Mouse (Mus musculus) retina, postnatal 1 day (tissue): ENCODE data around the gene Cd34.

Source experiments
- DNase-seq: peaks from one replicate; pipeline ENCODE4 v3.0.0-alpha.2; 2012

The Cd34 gene

DNA sequence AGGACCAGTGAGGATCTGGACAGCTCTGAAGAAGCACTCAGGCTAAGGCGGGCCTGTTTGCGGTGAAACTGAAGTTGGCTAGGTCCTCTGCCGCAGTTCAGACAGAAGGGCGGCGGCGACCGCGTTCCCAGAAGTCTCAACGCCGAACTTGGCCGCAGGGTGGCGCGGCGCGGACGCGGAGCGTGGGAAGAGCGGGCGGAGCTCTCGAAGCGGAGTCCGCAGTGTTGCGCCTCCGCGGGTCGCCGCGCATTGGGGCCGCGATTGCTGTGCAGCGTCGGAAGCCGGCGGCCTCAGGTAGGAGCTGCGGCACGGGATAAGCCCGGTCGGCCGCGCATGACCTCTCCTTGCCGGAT, 37.5 kb downstream of the Cd34 start:
- peak; percentile 91 for DNase-seq

DNA sequence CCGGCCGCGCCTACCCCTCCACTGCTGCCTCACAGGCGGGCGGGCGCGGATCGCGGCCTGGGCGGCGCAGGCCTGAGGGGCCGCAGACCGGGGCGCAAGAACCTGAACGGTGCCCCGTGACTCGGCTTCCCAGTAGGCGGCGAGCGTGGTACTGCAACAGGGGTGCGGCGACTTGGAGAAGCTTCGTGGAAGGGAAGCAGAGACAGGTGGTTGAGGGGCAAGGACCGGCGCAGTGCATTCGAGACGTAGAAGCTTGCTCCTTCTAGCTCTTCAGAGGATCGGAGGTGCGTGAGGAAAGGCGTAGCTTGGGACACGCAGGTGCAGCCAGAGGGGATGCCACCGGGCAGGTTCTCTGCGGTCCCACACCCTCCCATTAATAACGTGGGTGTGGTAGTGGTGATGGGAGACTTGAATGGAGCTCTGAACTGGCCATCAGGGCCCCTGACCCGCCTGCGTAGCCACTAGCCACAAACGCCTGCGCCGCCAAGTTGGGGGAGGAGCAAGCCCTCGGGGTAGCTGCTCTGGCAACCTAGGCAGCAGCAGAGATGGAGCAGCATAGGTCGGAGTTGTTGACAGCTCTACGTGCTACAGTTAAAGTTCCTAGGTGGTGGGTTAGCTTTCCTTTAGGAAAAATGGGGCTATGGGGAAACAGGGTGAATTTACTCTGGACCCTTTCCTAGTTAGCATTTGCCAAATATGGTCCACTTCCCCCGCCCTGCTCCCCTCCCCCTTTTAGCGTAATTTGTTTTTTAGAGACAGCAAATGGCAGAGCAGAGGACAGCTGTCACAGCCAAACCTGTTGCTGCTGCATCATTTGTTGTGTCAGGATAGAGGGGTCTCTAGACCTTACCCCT, 38.1 kb downstream of the Cd34 start:
- DNase-seq = peak; percentile 65

DNA sequence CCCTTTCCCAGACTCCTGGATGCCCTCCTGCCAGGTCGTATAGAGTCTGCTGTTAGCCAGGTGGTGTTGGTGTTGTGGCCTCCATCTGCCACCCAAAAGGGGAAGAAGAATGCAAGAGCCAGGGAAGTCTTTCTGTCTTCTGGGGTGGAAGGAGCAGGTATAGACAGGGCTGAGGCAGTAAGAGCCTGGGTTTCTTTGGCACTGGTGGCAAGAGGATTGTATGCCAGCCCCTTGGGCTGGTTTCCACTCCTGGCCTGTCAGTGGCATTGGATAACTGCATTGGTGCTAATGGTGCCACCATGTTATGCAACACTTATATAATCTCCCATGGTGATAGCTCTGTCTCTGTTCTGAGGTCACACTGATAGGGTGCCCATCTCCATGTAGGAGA, 38.7 kb downstream of the Cd34 start:
- DNase-seq = no peak

DNA sequence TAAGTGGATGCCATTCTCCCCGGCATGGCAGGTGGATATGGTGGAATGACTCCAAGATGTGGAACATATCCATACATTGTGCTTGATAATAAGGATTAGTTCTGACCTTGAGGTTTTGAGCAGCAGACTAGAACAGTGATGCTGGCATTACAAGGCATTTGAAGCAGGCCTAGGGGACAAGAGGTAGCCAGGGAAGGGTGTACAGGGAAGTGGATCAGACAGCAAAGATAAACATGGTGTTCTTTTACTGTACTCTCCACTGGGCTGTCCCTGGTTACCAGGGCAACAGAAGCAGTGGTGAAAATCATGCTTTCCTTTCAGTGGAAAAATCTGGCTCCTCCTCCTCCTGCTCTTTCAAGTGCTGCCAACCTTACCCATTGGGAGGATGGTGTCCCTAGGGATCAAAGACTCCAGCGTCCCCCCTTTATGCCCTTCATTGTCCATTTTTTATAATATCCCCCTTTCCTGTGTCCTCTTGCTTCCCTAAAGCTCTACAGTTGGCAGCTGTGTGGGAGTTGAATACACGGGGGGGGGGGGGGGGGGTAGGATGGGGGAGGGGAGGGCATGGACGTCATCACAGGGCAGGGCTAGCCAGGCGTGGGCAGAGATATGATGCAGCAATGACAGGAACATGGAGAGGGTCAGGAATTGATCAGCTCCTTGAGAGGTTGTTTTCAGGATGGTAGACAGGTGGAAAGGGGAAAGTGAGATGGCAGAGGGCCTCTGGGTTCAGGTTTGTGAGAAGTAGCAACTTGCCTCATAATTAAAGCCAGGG, 39.5 kb downstream of the Cd34 start:
- DNase-seq = peak; percentile 42

DNA sequence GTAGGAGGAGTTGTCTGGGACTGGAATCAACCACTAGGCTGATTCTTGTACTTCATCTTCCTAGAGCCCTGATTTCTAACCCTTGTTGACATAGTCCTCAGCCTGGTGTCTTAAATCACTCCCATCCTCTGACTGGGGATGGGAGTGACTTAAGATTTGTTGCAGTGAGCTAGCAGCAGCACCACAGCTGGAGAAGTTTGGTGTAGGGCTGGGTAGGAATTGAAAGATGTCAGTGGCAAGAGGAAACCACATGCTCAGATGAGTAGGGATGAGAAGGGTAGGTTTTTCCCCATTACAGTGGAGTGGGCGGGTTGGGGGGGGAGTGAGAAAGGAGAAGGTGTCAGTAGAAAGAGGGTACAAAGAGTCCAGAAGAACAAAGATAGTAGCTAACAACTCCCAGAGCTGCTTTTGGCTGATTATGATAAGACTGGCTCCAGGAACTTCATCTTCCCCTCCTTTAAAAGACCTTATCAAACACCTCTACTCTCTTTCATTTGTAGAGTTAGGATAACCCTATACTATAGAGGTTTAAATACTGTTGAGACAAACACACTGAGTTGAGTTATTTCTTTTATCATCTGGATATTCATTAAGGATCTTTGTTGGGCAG, 42.3 kb downstream of the Cd34 start:
- no peak for DNase-seq

DNA sequence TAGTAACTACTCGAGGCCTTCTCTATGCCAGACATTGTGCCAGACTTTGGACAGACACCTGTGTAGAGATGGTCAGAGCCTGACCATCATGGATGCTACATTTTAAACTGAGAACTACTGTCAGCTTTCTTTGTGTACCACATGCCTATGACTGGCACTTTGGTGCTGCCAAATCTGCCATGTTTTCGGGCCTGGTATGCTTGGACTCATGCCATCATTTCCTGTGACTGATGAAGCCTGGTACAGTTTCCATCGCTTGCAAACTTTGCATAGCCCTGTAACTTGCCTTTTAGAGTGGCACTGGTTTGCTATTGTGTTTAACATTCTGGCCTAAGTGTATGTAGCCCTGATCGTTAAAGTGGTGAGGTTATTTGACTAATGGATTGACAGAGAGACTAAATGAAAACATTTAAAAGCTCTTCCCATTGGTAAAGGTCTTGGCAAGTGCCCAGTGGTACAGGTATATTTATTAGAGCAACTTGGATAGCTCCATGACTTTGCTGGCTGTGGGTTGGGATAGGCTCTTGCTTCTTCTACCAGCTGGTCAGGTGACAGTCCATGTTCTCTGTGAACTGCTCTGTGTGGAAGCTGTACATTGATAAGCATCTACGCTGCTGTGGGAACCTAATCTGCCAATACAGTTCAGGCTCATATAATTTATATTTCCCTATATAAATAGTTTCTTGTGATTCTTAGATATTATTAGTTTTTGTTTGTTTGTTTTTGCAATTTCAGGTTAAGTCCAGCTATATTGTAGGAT, 44.5 kb downstream of the Cd34 start:
- no peak for DNase-seq

DNA sequence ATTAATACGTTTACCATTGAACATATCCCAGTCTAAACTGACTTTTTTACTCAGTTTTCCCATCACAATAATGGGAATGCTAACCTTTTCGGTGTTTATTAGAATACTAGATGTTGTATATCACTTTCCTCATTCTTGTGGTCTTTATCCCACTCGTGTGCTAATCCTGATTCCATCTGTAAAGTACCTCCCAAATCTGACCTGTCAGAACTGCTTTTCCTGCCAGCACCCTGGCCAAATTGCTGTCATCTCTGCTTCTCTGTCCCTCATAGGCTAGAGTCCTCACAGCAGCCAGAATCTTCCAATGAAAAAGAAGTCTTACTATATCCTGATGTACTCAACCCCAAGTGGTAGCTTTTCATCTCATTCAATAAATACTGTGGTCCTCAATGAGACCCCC, 46.3 kb downstream of the Cd34 start:
- no peak for DNase-seq

DNA sequence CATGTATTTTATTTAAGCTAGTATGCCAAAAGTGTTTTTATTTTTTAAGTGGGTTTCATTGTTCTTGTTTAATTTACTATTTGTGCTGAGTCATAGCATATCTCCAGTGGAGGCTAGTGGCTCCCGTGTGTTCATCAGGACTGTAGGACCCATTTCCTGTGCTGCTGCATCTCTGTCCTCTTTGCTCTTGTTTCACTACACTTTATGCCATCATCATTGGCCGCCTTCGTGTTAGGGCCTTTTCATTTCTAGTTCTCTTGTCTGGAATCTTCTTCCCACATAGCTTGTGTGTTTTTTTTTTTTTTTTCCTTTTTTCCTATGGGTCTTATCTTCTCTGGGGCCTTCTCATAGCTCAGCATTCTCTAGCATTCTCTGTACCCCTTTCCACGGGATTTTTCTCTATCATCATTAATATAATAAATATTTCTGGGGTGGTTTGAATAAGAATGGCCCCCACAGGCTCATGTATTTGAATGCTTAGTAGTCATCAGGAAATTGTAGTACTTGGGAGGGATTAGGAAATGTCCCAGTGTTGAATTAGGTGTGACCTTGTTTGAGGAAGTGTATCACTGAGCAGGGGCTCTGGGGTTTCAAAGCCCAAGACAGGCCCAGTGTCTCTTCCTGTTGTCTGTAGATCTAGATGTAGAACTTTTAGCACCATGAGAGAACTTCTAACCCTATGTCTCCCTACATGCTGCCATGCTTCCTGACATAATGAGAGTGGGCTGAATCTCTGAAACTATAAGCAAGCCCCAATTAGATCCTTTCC, 47.0 kb downstream of the Cd34 start:
- no peak for DNase-seq

DNA sequence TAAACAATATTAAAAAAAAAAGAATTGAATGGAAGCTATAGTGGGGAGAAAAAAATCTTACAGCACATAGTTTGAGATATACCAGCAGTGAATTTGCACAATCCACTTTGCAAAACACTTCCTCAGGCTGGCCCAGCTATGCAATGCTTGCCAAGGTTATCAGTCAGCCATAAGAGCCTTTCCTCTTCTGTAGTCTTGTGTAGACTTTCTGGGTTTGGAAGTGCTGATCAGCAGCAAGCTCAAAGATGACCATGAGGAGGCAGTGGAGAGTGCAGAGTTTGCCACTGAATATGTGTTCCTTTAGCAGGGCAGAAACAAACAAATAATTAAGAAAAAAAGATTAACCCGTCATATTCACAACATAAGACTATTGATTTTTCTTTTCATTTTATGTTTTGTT, 50.4 kb downstream of the Cd34 start:
- no peak for DNase-seq

DNA sequence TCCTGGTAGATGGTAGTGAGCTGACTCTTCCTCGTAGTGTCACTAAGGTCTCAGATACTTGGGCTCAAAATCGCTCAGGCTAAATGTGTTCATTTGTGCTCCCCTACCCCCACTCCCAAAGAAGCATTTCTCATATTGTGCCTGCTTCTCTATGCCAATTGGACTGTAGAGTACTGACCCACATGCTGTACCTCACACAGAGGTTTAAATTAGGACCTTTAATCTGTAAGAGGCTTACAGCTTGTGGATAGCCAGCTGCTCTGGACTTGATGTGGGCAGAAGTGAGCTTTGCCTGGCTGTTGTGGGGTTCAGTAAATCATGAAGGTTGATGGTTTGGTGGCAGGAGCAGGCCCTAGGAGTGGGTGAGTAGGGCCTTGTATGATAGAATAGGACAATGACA, 52.4 kb downstream of the Cd34 start:
- peak; percentile 40 for DNase-seq

DNA sequence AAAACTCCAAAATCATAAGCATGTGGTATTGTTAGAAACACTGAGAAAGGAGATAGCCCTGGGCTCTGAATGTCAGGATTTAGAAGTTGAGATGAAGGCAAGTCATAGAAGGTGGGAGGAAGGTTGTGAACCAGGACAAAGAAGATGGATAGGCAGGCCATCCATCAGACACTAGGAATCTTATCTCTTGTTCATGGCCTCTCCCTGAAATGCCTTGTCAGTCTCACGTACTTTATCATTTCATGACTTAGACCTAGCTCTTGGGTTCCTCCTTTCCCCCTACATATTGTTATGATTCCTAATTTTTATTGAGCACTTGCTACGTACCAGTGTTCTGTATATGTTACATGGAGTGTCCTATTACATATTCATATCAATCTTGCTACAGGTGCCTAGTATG, 53.0 kb downstream of the Cd34 start:
- DNase-seq = no peak

DNA sequence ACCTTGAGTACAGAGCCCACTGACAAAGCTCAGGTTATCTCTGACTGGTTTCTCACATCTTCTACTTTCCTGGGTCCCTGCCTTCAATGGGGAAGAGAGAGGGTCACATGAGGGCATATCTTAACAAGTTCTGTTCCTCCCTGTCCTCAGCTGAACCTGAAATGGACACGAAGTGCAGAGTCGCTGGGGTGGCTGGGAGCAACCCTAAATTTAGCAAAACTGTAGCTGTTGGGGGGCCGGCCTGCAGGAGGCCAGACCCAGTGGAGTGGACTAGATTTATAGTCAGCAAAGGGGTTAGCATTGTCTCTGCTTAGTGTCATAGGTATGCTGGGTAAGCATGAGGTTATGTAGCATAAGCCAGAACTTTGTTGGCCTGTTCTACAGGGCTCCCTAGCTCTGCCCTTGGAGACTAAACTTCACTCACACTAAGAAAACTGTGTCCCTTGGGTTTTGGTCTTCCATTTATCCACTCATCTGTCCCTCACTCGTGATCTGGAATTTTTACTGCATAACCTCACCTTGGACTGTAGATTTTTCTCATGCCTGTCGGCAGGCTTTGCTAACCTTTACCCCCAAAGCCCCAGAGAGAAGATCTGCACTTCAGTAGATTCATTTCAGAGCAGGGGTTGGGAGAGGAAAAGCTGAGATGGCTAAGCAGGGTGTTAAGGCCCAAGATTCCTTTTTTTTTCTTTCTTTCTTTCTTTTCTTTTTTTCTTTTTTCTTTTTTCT, 54.1 kb downstream of the Cd34 start:
- DNase-seq = no peak

DNA sequence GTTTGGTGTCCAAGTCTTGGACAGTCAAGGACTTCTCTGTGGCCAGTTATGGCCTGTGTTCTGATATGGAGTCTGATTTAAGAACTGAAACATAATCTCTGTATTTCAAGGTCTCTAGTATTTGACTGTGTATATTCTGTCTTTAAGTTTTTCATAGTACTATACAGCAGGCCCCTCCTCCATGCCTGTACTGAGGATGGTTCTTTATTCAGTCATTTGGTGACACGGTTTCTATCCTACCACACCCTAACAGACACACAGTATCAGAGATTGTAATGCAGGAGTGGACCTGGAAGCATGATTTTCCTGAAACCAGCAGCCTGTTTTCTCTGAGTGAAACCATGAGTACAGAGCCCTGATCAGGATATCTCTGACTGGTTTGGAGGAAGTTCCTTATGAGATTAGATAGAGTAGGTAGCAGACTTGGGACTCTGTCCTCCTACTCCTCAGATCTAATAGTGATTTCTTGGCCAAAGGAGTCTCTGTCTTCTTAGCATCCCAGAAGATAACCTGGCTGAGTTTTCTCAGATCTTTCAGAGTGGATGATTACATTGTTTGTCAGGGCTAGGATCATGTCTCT, 54.9 kb downstream of the Cd34 start:
- no peak for DNase-seq

DNA sequence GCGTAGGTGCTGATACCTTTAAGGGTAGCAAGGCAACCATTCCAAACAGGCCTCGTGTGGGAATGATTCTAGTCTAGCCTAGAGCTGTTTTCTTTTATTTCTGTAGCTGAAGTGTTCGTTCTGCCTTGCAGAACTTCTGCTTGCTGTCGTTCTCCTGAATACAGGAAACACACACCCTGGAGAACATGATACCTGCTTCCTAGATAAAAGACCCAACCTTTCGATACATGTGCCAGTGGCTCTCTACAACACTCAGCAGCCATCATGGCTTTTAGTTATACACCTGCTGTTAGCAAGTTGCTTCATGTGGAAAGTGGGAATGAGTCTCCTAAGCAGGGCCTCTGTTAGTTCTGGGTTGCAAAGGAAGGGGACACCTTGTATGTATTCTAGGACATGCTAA, 55.6 kb downstream of the Cd34 start:
- no peak for DNase-seq

DNA sequence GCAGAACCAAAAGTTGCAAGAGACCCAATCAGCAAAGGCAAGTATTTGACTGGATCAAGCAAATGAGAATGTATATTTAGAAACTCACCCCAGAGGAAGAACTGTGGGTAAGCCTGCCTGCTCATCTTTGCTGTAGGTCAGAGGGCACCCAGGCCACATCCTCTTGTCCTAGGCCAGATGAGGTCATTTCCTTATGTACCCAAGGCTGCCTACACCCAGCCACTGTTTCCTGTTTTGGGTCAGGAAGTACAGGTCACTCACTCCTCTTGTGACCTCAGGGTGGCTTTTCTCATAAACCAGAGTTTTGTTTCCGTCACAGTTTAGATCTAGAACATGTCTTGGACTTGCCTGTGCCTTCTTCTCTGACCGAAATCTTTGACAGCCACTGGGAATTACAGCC, 56.6 kb downstream of the Cd34 start:
- DNase-seq = no peak

DNA sequence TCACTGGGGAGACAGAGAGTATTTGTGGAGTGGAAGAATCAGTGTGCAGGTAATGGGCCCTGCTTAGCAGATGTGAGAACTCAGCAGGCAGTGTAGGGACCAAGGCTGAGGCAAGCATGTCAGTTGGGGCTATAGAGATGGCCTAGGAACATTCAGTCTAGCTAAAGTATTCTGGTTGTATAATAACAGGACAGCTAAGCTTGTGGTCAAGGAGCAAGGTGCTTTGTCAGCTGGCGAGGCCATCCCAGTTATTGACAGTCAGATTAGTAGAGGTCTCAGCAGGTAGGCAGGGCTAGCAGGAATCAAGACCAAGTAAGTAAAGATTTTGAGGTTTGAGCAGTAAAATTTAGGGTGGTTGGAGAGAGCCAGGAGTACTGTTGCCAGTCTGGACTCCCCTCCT, 59.8 kb downstream of the Cd34 start:
- DNase-seq = no peak

DNA sequence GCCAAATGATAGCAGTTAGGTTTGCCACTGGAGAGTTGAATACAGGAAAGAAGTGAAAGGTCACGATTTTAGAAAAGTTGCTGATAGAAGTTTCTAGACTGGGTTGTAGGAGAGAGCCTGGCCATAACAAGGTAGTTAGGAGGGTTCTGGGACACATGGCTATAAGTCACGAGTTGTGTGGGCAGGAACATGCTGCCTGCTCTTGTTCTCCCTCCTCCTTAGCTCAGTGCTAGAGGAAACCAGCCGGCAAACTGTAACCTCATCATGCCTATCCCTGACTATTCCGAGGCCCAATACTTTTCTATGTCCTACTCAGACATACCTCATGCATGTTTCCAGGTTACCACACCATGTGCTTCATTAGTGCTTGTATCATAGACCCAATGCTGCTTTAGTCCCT, 64.7 kb downstream of the Cd34 start:
- DNase-seq = no peak

DNA sequence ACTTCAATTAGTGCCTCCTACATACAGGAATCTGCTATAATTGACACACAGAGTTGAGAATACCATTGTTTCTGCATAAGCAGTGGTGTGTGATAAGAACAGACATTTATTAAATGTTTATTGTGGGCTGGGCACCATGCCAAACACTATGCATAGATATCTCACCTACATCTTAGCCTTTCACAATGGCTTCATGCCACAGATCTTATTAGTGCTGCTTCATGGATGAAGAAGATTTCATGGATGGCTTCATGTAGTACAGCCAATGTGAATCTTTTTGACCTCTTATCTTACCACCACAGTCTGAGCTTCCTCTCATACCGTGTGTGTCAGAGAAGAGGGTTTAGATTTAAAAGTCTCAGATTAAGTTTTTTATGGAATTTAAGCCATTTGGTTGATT, 65.6 kb downstream of the Cd34 start:
- DNase-seq = peak; percentile 48

DNA sequence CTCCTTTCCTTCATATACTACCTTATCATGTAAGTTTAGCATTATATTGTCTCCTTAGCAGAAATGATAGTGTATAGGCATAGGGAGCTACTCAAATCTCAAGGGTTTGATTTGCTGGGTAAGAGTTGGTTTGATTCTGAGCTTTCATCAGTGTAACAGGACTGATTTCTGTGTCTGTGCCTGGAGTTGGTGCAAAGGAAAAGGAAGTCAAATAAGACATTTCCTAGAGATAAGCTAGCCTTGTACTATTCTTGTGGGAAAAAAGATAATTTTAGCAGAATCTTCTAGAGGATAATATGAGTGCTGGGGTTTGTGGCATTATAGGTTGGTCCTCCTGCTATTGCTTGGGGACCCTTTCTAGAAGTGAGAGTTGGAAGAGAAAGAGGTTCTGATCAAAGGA, 67.6 kb downstream of the Cd34 start:
- DNase-seq = no peak
